Mouse (Mus musculus) neural tube, embryonic 10.5 days (tissue): ENCODE measurements around the gene Ntm.
A peak's percentile ranks its signal among the peaks of the same experiment; 100 is the strongest.

Experiments
- DNase-seq: peaks from one replicate; pipeline ENCODE4 v3.0.0-alpha.2; 2017; ENCODE audit warnings: low spot score; ENCODE audit errors: extremely low spot score

Ntm gene

DNA sequence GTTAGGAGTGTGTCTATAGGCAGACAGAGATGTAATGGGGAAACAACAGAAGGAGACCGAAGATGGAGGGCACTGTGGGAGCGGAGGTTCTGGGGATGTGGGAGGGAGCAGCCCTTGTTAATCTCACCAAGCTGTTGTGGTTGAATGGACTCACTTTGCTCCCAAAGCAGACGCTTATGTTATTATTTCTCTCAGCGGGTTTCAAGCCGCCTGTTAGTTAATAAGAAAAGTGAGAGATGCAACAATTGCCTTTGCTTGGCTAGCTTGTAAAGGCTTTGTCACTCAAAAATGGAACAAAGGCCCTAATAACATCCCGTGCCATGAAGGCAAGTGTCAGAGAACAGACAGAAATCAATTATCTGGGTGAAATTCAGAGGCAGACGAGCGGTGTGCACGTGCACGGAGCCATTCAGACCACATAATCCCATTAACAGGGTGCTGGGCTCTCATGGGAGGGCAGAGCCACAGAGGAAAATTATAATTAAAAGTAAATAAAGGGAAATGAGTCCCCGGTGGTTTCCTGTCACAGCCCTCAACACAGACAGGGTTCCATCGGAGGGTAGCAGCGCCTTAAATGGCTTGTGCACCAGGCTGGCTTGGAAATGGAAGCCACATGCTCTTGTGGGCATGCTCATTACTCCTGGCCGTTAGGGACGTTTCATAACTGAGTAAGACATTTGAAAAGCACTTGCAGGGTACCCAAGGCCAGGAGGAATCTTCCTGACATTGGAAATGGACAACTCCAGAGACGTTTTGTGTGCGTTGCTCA lies 448.2 kb downstream of the Ntm start:
- no peak for DNase-seq

DNA sequence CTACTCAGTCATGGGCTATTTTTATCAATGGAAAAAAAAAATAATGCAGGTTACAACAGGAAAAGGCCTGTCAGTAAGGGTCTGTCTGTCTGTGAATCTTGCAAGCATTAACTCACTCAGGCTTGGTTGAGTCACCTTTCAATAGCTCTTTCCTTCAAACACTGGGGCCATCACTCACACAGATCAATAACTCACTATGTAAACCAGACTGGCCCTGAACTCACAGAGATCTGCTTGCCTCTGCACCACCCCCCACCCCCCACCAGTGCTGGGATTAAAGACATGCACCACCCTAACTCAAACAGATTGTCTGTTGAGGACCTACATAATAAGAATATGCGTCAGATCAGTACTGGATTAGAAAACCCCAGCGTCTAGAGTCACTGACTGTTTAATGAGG lies 466.9 kb downstream of the Ntm start:
- DNase-seq = no peak

DNA sequence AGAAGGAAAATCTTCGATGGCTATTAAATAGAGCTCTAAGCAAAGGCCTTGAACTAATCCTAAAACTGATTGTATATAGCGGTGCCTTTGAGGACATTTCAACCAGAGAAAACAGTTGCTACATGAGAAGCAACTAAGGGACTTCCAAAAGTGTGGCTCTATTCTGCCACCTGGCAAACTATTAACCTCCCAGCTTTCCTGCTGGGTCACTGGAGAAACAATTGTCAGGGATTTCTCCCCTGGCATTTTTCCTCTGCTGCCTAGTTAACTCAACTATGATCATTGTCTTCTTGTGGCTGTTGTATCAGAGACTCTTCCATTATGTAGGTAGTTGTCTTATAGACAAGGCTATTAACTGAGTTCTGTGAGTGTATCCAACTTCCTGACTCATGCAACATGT lies 480.7 kb downstream of the Ntm start:
- DNase-seq = no peak

DNA sequence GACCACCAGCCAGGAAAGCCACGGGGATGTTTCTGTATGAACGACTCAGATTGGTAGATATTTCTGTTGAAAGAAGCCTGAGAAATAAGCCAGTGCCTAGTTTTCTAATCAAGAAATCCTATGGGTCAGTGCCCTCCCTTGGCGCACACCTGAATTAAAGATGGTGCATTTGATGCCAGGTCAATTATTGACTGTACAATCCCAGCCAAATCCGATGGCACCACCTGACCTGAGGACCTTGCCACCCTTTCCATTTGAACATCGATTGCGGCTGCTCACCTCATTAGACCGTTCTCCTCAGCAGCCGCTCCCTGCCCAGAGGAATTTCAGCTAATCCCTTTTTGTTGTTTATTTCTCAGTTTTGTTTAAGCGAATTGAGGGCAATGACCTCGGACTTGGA lies 483.9 kb downstream of the Ntm start:
- DNase-seq = no peak

DNA sequence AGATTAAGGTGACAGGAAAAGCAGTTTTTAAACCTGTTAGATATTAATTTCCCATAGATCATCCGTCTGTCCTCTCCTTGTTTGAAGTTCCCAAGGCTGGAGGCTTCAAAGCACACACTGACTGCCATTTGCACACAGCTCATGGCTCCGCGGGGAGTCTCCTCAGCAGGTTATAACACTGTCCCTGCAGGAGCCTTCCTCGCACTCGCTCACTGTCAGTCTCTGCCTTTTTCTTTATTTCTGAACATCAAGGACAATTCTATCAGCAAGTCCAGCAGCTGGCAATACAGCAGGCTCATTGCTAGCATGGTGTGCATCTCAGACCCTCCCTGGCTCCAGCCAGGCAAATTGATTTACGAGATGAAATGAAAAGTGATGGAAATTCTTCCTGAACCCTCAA lies 485.7 kb downstream of the Ntm start:
- peak; percentile 31 for DNase-seq

- DNase-seq = no peak
Observed at GRCm38 (mm10) chr9:29473418-29473817, 489.5 kb downstream of the Ntm start.

DNA sequence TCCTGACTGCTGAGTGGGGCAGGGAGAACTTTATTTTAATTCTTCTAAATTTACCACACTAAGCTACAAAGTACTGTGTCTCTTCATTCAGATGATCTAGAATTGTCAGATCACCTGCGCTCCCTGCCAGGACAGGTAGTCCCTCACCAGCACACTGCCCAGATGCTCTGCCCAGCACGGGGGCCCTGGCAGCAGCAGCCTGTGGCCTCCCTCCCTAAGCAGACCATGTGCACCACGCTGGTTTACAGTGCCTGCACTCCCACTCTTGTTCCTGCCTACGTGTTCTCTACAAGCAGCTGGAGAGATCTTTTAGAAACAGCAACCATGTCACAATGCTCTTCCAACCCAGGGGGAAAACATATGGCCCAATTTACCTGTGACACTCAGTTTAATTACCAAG lies 490.7 kb downstream of the Ntm start:
- DNase-seq = no peak

DNA sequence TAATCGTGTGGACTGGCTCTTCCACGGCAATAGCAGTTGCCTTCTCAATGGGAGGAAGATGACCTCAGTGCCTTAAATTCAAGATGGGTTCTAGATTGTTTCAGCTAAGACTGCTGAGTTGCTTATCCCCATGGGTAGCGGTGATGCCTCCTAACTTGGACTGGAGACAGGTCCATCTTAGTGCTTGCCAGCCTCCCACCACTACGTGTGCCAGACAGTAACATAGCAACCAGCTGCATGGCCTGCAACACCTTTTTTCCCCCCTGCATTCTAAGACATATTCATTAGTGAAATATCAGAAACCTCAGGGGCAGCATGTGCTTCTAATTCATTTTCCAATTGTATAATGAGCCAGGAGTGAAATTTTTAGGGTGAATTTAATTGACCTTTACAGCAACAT lies 498.2 kb downstream of the Ntm start:
- DNase-seq = no peak

DNA sequence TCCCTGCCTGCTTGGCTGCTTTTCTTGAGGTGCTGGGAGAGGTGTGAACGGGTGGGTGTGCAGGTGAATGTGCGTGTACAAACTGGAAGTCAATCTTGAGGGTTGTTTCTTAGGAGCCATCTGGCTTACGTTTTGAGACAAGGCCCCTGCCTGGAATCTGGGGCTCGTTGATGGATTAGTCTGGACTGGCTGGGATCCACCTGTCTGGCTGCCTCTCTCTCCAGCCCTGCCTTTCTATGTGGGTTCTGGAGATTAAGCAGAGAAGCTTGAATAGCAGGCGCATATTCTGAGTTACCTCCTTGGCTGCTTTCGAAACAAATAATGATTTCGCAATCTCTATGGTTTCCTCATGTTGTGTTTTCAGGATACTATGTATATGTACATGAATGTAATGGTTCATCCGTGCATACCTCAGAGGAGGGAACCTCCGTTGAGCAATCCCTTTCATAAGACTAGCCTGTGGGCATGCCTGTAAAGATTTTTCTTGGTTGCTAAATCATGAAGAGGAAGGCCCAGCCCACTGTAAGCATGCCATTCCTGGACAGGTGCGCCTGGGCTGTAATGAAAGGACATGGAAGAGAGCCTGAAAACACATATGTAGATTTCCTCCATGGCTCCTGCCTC lies 499.9 kb downstream of the Ntm start:
- no peak for DNase-seq

DNA sequence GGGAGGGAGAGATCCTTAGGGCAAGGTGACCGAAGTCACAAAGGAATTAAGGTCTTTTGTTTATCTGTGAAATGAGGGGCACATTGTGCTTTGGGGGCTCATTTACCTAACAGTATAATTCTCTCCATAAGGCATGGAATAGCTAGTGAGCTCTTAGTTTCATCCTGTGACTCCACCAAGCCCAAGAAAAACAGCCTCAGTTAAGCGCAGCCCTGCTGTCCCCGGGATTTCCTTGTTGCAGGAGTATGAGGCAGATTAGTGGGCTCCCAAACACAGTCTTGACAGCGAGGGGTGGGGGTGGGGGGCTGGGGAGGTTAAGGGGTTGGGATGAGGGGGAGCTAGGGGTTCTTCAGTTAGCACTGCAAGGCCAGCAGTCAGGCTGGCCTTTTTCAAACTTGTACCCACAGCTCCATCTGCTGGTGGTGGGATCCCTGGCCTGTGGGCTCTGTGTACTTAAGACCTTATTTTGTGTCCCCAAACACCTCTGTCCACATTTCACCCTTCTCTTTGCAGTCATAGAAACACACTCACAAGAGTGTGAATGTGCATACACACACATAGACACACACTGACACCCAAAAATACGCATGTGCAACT lies 504.9 kb downstream of the Ntm start:
- peak; percentile 79 for DNase-seq

DNA sequence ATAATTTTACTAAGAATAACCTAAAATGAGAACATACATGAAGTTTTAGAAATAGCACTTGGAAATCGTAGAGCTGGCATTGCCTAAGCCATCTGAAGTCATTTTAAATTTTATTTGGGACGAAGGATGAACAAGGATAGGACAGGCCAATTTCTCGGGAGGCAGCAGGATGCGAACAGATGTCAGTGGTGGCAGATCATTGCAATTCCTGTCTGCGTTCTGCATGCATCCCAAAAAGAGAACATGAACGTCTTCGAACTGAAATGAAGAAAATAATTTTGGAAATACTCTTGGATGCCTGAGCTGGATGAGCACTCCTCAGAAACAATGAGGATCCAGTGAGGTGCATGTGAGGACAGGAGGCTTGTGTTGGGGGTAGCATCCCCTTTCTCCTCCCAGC lies 506.9 kb downstream of the Ntm start:
- DNase-seq = no peak

DNA sequence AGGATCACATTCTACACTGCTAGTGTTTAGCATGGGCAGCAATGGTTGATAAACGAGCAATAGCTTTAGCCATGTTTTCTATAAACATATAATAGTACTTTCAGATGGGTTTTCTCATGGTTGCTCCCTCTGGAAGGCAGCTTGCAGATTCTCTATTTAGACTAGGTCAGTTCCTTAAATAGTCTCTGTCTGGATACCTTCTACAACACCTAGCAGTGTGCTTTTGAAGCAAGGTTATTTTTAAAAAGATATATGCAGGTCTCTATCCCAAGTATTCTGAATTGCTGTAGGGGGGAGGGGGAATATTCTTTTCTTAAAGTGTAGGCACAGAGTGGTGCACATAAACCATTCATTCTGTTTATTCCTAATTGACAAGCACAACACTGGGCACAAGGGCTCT lies 511.7 kb downstream of the Ntm start:
- no peak for DNase-seq

- no peak for DNase-seq
Observed at GRCm38 (mm10) chr9:29444001-29444400, 518.9 kb downstream of the Ntm start.

DNA sequence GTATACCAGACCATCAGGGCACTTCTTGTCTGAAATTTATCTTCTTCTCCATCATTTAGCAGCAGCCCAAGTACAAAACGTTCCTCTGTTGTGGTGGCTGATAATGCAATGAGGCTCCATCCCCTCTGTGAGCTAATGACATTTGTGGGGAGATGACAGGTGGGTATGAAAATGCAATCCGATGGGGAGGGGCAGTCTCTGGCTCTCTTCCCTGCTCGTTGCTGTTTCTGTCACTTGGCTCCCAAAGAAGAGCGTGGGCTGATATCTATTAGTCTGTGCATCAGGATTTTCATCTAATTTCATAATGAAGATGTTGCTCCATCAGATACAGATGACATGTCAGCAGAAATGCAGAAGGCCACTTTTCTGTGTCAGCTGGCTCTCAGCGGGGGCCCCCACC lies 523.5 kb downstream of the Ntm start:
- DNase-seq = no peak

- DNase-seq = no peak
Observed at GRCm38 (mm10) chr9:29434611-29435010, 528.3 kb downstream of the Ntm start.

- peak; percentile 34 for DNase-seq
Observed at GRCm38 (mm10) chr9:29433910-29434309, 529.0 kb downstream of the Ntm start.

- DNase-seq = no peak
Observed at GRCm38 (mm10) chr9:29433156-29433555, 529.8 kb downstream of the Ntm start.

DNA sequence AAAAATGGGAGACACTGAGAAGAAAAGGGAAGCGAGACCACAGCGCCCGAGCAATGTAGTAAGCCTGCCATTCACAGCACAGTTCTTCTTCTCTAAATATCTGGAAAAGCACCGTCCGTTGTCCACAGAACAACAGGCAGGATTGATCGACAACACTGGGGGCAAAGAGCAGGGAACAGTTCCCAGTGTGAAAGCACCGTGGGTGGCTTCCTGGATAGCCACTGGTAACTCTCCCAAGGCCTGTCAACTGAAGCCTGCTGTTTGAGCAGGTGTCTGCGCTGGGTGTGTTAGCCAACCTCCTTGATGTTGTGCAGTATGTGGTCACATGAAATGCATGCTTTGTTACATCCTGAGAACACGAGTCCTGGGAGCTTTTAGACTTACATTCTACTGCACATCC lies 531.4 kb downstream of the Ntm start:
- DNase-seq = no peak

- DNase-seq = no peak
Observed at GRCm38 (mm10) chr9:29430189-29430588, 532.8 kb downstream of the Ntm start.

DNA sequence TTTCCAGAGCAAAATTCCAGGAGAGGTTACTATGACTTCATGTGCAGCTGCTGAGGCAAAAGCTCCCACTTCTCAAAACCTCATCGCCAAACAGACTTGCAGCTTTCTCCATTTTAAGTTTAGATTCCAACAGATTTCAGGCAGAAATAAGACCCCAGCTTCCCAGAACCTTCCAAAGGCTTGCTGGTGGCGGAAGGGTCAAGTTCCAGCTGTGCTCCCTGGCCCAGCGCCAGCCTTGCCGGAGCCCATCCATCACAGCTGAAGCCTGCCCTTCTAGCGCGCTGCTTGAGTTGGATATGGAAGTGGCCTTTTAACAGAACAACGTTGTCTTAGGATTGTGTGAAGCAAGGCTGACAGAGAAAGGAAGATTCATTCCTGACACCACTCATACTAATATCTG lies 534.6 kb downstream of the Ntm start:
- DNase-seq = peak; percentile 75

DNA sequence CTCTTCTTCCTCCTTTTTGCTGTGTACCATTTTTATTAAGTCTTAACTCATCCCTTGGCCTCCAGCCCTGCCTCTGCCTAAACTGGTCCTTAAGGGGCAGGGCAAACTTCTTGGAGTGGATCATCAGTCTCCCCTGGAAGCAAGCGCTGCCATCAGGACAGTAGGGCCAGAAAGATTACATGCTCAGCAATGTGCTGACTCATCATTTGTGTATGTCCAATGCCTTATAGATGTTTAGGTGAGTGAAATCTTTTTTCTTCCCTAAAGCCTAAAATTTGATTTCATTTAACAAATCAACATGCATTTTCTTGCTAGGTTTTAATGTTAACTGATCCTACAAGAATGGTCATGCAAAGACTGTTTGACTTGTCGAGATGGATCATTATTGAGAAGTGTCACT lies 536.7 kb downstream of the Ntm start:
- DNase-seq = no peak

DNA sequence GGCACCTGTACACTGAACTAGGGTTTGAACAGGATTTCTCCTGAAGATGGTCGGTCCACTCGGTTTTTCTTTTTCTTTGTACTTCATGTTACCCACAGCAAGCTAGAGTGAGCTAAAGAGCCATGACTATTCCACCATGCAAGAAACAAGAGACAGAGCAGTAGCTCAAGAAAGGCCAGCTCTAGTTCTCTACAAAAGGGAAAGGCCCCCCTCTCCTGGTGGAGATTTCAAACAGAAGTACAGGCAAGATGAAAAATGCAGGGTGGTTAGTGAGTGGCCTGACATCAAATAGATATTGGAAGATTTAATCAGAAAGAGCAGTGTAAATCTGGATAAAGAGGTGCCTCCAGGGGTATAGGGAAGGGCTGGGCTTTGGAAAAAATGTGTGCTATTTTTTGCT lies 547.4 kb downstream of the Ntm start:
- no peak for DNase-seq

GRCm38 (mm10) chr9:29413126-29413525 lies 549.8 kb downstream of the Ntm start:
- DNase-seq = no peak
